Mouse (Mus musculus) c-Kit-negative CD71-positive TER-119-positive erythroid progenitor cells, embryonic 14.5 days (primary cell): ENCODE results near the gene Hist1h4i.
A peak's percentile ranks its signal among the peaks of the same experiment; 100 is the strongest.
"Not testable (repeated sequence)": the region's sequence is repeated elsewhere in the genome, so short reads cannot be mapped to it uniquely, and the experiment has no call there.

Experiments used
- DNase-seq: peaks from one replicate; pipeline ENCODE4 v3.0.0-alpha.2; 2013; ENCODE audit warnings: low read depth, low spot score

Gene Hist1h4i

DNA sequence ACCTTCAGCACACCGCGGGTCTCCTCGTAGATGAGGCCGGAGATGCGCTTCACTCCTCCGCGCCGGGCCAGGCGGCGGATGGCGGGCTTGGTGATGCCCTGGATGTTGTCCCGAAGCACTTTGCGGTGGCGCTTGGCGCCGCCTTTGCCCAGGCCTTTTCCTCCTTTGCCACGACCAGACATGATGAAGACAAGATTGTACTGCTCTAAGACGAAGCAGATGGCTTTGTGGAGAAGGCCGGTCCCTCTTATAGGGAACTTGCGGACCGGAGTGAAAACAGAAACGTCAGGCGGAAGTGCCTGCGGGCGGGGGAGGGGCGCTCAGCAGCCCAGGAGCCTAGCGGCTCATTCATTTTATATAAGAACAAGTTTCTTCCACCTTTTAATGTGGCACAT is at the start of gene Hist1h4i:
TSS of gene Hist1h4i (minus strand) at position 221 of the 395 bp plus-strand sequence.
- peak; percentile 96 for DNase-seq

DNA sequence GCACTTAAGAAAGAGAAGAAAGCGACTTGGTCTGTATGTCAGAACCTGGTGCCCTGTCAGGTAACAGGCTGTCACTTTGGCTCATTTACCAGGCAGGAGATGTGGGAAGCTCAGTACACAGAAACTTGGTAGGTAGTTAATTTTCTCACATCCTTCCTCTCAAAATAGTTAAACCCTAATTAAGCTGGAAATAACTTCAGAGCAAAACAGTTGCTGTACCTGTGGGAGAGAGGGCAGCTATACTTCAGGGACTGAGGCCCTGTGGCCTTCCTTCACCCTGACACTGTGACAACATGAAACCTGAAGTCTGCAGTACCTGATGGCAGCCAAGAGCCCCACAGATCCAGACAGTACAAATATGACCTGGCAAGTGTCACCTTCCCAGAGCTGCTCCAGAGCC is 43.0 kb upstream of the Hist1h4i start, which contains the start of gene Vmn1r188:
TSS of gene Vmn1r188 (plus strand) at position 301 of the 400 bp plus-strand sequence.
- DNase-seq, result not testable (repeated sequence)

DNA sequence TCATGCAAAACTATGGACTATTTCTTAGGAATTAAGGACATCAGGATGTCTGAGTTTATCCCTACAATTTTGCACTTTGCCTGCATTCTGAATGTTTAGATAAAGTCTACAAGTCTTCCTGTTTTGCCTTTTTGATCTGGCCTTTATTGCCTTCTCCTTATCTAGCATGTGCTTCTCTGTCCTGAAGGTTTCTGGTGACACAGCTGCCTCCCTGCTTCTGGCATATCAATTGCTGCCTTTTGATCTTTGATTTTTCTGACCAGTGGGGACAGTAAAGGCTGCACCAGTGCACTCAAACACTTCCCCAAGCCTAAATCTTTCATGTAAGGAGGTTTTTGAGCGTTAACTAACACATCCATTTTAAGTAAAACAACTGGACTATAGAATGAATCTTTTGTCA is 22.3 kb upstream of the Hist1h4i start:
- no peak for DNase-seq

DNA sequence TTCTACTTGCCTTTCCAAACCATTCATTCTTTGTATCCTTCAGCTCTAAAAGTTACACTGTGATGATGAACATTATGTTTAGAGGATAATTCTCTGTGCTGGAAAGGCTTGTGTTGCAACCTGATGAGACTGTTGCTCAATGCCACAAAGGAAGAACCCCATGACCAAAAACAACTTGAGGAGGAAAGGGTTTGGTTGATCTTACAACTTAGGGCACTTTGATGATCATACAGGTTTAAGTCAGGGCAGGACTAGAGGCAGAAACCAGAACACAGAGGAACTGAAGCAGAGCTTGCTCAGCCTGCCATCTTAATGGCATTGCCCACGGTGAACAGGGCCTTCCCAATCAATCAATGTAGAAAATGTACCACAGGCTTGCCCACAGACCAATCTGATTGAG is 20.3 kb upstream of the Hist1h4i start:
- no peak for DNase-seq

DNA sequence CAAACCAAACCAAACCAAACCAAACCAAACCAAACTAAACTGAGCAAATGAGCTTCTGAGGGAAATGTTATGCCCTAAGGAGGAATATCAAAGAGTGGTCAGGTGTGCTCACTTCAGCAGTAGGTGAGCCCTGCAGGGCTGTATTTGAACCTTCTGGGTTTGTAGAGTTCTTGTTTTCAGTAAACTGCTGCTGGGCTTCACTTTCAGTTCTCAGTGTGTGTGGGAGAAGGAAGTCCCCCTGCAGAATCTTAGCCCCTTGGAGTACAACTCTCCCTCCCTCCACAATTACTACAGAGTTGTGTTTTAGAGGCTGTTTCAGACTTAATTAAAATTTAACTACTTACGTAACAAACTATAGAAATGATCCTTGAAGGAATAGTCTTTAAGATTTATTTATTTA is 12.6 kb upstream of the Hist1h4i start:
- no peak for DNase-seq

DNA sequence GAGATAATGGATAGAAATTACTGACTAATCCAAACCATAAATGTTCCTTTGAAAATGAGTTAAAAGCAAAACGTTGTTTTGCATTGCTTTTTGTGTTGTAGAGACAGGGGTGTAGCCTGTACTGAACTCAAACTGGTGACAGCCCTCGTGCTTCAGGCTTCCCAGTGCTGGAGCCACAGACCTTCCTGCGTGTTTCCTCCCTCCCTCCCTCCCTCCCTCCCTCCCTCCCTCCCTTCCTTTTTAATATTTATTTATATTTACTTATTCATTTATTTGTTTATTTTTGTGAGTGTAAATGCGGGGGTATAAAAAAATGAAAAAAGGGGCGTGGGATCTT is 10.3 kb upstream of the Hist1h4i start:
- no peak for DNase-seq

DNA sequence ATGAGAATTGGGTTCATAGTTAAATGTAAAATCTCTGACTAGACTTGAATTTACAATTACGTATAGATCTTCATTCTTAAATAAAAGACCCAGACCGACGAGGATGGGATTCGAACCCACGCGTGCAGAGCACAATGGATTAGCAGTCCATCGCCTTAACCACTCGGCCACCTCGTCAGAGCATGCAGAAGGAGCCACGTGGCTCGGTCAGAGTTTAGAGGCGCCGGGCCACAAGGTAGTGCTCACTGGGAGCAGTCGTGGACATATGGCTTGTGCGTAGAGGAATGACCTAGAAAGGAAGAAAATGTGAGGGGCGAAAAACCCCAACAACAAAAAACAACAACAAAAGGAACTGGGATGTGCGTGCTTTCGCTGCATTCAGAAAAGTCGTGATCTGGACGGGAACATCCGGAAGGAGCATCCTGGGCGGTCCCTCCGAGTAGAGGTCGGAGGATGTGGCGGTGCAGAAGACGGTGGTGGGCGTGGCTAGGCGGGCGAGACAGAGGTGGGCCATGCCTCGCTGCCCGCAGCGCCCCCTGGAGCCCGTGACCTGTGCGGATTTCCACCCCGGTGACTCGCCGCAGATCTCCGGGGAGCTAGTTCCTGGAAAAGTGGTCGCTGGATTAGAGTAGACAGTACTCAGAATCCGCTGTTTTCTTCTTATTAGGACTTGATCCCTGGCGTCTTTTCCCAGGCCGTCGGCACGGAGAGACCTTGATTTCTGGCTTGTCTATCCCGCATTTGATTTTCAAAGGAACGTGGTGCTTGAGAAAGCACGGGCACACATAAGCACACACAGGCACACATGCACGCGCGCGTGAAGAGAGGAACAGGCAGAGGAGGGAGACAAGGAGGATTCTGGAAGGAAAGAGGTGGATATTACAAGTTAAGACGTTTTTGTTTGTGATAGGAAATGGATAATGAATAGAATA is 9.7 kb upstream of the Hist1h4i start:
- peak; percentile 81 for DNase-seq

DNA sequence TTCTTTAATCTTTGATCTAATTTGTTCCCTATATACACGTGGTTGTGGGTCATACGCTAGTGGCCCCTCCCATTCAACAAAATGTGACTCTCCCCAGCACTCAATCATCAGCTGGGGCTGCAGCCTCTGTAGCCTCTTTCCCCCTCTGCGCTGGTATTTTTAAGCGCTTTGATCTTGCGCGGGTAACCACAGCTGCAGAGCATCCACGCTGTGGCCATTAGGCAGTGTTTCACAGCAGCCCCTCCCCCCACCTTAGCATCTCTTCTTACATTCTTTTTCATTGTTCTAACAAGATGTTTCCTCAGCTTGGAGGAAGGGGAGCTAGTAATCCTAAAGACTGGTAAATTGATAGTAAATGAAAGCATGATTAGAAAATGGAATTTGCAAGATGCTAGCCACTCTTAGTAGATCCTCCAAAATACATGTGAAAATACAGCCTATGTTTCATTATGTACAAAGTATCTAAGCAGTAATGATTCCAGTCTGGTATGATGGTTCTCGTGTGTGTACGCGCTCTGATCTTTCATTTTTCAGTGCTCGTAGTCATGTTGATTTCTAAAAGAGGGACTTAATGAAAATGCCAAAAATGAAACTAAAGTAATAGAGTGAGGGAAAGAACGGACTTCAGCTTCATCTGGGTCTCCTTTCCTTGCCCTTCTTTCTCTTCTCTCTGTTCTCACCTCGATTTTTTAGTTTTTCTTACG is 8.7 kb upstream of the Hist1h4i start:
- DNase-seq, result no peak

DNA sequence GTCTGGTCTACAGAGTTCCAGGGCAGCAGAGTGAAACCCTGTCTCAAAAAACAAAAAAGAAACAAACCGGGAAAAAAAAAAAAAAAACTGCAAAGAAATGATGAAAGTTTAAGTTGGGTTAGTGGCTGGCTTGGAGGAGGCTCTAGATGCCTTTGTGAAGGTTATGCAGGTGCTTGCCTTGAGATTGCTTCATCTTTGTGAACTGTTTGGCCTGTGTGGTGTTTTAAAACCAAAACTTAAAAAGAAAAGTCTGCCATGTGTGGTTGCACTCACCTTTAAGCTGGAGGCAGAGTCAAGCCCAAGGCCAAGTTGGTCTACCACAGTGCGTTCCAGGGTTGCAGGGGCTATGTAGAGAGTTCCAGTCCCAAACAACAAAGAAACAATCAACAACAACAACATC is 7.9 kb upstream of the Hist1h4i start:
- DNase-seq, result no peak

DNA sequence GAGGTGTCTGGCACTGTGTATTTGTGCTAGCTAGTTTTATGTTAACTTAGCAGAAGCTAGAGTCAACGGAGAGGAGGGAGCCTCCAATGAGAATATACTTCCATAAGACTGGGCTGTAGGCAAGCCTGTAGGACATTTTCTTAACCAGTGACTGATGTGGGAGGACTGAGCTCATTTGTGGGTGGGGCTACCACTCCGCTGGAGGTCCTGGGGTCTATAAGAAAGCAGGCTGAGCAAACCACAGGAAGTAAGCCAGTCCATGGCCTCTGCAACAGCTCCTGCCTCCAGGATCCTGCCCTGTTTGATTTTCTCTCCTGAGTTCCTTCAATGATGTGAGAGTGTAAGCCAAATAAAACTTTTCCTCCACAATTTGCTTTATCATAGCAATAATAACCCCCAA is 4.1 kb upstream of the Hist1h4i start:
- DNase-seq, result no peak

DNA sequence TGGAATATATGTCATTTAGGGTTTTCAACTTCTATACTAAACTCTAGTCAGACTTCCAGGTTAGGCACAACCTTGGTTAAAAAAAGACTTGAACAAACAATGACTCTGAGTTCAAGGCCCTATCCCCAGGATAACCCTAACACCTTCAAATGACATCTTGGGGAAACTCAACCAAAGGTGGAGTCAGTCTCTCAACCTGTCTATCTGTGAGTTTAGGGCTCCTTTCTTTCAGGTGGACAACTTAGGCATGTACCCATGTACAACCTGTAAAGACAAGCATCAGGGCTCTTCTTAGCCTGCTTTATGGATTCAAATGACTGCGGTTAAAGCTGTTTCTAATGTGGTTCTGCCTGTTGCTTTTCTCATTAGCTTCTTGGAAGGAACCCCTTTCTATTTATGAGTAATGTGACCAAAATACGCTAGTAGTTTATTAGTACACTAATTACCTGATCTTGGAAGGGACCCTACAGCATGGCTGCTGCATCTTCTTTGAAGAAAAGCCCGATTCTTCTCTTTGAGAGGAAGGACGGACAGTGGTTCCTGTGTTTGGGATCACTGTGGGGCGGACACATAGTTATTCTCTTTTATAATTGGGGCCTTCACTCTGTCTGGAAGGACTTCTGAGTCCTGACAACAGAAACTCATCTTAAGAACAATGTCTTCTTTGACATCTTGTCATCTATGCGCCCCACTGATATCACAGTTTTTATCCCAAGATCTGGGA is 3.4 kb upstream of the Hist1h4i start:
- no peak for DNase-seq

DNA sequence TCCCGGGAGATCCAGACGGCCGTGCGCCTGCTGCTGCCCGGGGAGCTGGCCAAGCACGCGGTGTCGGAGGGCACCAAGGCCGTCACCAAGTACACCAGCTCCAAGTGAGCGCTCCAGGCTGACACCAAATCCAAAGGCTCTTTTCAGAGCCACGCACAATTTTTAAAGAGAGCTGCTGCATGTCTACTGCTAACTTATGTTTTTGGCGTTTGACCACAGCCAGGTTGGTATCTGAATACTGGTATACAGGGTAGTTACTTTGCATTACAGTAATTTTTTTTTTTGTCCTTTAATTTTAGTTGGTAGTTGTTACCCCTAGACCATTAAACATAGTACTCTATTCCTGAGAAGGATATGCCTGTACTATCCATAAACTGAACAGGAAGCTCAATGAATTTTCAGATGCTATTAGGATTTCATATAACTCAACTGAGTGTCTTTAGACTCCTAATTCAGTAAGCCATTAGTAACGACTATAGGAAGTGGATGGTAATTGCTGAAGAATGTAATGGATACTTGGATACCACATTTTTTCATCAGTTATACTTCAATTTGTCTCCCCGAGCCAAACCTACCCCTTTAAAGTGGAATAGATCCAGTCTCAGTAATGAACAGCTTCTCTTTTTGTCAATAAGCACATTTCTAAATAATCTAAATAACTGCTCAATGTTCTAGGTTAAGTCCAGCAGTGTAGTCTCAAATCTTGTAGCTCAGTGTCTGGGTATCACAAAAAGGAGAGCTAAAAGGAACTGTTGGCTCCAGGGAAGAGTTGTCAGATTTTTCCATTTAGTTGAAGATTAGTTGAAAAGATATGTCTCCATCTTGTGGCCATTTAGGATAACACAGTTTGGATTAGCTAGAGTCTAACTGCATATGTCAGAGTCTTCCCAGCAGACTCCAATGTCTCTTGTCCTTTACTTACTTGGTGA is 2.6 kb upstream of the Hist1h4i start:
- DNase-seq, result peak; percentile 79

DNA sequence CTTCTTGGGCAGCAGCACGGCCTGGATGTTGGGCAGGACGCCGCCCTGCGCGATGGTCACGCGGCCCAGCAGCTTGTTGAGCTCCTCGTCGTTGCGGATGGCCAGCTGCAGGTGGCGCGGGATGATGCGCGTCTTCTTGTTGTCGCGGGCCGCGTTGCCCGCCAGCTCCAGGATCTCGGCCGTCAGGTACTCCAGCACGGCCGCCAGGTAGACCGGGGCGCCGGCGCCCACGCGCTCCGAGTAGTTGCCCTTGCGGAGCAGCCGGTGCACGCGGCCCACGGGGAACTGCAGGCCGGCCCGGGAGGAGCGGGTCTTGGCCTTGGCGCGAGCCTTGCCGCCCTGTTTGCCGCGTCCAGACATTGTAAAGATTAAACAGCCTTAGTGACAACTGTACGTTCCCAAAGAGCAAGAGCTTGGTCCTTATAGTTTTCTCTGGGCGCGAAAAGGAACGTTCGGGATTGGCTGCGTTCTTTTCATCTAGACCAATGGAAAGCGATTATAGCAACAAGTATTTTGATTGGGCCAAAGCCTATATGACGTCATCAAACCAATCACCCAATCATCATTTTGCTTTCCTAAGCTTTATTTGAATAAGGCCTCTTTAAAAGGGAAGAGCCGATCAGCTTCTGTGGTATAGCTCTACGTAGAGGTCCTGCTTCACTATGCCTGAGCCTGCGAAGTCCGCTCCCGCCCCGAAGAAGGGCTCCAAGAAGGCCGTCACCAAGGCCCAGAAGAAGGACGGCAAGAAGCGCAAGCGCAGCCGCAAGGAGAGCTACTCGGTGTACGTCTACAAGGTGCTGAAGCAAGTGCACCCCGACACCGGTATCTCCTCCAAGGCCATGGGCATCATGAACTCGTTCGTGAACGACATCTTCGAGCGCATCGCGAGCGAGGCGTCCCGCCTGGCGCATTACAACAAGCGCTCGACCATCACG is 1.7 kb upstream of the Hist1h4i start, which contains the start of the genes Hist1h2ag and Hist1h2bj:
TSS of gene Hist1h2ag (minus strand) at position 377 of the 935 bp plus-strand sequence.
TSS of gene Hist1h2bj (plus strand) at position 647 of the 935 bp plus-strand sequence.
- DNase-seq, result peak; percentile 100

DNA sequence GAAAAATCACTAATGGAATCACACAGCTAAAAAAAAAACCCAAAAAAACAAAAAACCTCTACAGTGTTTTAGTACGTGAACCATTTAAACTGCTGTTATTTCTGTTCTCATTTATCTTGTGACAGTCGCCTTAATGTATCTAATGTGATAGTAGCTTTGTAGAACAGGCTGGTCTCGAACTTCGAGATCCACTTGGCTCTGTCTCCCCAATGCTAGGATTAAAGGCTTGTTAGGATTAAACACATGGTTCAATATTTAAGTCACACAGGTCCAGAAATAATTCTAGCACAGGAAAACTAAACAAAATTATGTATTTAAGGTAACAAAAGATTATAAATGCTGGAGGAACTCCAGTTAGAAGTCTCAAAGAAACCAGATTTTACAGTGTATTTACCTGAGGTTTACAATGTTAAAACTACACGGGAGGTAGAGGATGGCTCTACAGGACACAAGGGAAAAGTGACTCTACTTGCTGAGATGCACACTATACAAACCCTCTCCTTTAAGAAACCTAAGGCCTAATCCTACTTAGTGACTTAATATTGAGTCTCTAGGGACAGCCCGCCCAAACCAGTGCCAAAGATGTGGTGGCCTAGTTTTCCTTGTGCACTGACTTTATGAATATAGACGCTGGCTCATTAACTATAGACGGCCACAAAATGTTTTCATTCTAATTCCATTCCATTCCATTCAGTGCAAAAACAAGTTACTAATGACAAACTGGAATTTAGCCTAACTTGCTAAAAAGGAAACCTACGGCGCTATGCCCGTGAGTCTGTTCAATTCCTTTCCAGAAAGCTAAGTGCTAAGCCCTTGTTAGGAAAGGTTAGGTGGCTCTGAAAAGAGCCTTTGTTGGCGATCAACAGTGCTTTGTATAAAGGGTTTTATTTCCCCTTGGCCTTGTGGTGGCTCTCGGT is 747 bp upstream of the Hist1h4i start:
- DNase-seq, result peak; percentile 60

DNA sequence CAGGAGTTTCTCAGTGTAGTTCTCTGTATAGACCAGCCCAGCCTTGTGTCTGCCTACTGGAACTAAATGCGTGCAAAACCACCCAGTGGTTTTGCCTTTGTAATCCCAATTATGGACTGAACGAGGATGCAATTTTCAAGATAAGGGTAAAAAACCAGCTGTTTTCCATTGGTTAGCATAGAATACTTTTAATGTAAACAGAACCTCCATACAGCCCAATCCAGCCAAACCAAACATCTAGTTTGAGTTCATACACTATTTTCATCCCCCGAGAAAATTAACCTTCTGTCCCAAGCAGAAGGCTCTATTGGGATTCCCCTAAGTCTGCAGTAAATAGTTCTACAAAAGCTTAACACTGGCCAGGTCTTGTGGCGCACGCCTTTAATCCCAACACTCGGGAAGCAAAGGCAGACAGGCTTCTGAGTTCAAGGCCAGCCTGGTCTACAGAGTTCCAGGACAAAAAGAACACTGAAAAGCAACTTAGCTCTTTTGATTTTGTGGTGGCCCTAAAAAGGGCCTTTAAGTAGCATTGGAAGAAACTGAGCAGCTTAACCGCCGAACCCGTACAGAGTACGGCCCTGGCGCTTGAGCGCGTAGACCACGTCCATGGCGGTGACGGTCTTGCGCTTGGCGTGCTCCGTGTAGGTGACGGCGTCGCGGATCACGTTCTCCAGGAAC is 559 bp downstream of the Hist1h4i start:
- peak; percentile 71 for DNase-seq

DNA sequence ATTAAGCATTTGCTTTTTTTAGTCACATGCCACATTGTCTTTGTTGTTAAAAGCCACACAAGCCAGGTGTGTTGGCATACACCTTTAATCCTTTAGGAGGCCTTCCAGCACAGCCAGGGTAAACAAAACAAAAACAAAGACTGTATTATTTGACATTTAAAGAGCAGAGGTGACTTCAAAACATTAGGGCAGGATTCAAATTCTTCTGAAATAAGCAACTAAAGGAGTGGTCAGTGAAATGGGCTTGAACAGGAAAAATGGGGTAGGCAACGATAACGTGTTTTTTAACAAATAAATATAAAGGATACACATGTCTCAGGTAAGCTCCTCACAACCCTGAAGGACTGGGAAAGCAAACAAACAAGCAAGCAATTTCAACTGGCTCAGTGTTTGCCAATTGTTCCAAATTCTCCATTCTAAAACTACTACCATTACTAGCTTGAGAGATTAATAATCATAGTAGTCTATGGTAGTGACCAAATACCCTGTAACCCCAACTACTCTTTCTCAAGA is 1.2 kb downstream of the Hist1h4i start:
- no peak for DNase-seq

DNA sequence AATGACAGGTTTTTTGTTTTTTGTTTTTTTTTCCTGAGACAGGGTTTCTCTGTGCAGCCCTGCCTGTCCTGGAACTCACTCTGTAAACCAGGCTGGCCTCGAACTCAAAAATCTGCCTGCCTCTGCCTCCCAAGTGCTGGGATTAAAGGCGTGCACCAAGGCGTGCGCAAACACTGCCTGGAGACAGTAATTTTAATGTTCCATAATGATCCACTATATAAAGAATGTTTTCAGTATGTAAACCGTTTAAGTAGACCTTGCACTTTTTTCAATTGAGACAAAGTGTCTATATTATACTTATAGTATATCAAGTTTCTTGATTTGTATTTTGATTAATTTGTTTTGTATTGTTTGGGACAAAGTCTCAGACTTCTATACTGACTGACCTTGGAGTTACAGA is 1.8 kb downstream of the Hist1h4i start:
- no peak for DNase-seq

DNA sequence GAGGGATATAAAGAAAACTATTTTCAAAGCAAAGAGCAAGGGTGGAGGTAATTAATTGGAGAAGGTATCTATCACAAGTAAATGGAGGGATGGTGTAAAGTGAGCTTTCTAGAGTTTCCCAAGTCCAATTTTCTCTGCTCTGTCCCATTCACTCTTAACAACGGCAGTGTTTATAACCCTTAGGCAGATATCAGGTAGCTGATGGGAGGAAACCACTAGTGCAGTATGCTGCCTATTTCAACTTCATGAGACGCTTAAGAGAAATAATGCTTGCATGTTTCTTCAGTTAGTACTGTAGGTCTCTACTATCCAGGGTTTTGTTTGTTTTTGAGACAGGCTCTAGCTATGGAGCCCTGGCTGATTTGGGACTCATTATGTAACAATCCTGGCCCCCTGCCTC is 3.7 kb downstream of the Hist1h4i start:
- DNase-seq, result no peak
